Mouse (Mus musculus) embryo, embryonic 11.5 days (tissue): ENCODE measurements around the gene Ptch1.

Experiments
- DNase-seq: peaks from one replicate; pipeline ENCODE4 v3.0.0-alpha.2; 2012; ENCODE audit warnings: low read depth, low spot score

The Ptch1 gene

GRCm38 (mm10) chr13:63563781-63564625 is 9.4 kb downstream of the Ptch1 start:
- DNase-seq, result no peak

DNA sequence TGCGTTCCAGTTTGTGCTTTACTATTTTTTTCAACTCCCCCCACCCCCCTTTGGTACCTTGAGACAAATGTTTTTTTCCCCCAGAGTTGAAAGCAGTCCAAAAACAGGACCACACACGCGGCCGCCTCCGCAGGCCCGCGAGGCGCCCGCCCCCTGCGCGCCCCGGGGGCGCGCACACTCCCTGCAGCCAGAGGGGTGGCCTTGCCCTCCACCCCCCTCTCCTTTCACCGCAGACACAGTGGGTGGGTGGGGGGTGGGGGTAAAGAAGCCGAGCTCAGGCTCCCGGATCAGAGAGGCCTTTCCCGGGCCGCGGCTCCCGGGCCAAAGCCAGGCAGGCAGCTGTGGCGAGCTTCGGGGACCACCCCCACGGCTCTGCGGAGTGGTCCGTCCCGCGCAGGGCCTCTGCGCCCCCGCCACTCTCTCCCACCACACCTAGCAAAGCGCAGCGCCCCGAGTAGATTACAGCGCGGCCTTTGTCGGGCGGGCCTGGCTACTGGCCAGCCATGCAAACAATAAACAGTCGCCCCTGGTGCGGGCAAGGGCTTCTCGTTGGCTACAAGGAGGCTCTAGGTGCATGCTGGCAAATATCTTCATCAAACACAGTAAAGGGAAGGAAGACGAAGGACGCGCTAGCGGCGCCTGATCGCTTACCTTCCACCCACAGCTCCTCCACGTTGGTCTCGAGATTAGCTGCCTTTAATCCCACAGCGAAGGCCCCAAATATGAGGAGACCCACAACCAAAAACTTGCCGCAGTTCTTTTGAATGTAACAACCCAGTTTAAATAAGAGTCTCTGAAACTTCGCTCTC is 10.2 kb downstream of the Ptch1 start:
- DNase-seq, result no peak

DNA sequence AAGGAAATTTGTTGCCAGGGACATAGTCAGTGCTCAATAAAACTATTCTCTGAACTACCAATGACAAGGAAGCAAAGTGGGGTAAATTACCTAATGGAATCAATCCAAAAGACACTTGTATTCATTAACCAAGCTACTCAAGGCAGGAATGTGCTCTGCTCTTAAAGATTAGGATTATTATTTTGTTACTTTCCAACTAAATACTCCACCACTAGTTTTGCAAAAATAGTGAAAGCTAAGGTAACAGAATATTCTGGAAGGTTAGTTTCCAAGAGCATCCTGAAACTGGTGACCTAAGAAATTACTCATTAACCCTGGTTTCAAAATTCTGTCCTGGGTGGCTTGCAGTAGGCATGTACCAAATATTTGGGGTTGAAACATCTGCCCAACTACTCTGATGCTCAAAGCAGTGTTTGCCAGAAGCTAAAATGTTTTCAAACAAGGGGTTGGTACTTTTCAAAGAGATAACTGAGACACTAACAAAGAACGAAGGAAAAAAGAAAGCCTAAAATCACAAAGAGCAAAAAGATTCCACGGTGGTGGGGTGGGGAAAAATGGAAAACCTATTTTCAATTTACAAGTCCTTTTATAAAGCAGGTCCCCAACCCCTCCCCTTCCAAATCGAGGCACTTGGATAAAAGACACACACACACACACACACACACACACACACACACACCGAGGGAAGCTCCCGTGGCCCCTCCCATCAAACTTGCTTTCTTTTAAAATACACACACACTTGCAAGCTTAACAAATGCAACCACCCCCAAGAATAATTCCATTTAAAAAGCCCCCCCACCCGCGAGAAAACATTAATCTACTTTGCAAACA is 11.0 kb downstream of the Ptch1 start:
- DNase-seq, result no peak

DNA sequence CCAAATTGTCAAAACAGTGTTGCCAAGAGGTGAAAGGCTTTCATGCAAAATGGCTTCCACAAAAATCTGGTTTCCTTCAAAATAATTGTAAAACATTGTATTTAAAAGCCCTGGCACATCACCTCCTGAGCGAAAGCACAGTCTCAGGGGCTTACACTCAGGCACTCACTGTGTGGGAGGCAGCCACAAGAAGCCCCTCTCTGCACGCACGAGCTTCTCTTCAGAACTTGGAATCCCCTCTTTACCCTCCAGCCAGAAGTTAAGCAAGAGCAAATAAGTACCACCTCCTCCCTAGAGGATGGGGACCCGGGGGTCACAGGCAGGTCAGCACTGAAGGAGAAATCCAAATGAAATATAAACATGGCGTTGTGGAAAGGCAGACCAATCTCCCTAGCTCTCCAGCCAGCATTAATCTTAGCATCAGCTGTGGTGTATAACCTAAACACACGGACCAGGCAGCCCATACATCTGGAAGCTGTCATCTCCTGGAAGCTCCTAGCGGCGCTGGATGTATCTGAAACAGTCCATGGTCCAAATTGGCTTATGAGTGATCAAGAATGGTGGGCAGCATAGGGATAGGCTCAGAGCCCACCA is 15.0 kb downstream of the Ptch1 start:
- DNase-seq, result no peak

GRCm38 (mm10) chr13:63556431-63556830 is 17.0 kb downstream of the Ptch1 start:
- DNase-seq, result no peak

DNA sequence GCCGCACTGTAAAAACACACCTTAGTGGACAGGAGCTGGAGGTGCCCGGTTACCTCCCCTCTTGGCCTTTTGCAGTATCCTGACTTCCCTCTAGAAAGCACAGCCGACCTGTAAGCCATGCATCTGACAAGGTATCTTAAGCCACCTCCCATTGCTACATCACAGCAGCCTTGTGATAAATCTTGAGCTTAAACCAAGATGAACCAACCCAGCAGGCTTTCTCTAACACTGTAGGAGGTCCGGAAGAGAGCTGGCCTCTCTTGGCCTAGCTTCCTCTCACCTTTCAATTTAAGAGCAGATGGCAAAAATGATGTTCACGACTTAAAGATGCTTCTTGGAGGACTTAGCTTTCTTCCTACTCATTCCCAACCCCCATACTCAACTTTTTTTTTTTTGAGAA is 17.5 kb downstream of the Ptch1 start:
- DNase-seq, result no peak

- DNase-seq, result no peak
These were observed 18.8 kb downstream of the Ptch1 start for GRCm38 (mm10) chr13:63554569-63554968.

DNA sequence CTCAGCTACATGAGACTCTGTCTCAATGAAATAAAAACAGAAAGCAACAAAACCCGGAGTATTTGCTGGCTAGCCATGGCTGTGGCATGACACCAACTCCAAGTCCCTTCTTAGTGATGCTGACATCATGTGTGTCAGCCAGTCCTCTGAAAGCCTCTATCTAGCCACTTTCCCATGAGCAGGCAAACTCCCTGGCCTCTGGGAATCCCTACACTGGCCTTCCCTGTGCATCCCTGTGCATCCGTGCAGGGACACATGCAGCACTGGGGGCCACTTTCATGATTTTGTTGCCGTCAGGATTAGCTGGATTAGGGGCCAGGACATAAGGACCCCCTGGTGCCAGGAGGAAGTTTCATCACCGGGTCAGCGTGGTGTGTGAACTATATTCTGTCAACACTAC is 20.0 kb downstream of the Ptch1 start:
- DNase-seq, result no peak

GRCm38 (mm10) chr13:63552291-63552932 is 21.0 kb downstream of the Ptch1 start:
- no peak for DNase-seq

DNA sequence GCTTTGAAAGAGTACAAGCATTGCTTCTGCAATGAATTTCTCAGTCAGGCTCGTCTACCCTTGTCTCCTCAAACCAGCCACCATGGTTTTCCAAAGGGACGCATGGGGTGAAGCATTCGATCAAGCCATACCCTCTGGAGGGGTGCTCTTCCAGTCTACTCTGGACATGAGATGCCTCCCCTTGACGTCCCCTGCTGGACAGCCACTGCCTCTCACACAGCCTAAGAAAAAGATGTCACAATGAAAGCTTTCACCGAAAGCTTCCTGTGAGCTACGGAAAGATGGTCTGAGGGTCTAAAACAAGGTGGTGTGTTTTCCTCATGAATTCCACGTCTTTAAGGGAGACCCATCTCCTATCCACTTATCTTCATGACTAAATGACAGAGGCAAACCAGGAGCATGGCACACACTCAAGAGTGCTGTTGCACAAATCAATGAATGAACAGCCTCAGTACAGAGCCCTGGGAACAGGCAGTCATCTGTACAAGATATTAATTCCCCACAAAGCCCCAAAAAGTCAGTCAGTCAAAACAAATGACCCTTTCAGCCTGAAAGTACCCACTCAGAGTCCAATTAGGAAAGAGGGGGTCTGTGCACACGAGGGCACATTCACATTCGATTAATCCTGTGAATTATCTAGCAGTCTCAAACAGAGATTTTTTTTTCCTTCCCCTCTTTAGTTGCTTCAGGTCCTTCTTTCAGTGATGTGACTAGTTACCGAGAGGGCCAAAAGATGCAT is 21.7 kb downstream of the Ptch1 start:
- DNase-seq, result no peak

DNA sequence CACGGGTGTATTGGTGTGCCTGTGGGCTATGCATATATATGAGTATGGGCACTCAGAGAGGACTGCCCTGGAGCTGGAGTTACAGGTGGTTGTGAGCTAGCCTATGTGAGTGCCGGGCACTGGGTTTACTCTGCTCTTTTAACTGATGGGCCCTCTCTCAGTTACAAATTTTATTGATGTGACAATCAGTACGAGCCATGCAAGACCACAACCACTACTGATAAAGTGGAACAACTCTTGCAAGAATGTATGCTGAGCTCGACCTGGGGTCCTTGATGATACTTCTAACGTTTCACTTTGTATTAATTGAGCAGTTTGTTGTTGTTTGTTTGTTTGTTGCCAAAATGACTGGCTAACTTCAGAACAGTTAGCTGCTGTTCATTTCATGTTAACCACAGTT is 23.0 kb downstream of the Ptch1 start:
- no peak for DNase-seq

DNA sequence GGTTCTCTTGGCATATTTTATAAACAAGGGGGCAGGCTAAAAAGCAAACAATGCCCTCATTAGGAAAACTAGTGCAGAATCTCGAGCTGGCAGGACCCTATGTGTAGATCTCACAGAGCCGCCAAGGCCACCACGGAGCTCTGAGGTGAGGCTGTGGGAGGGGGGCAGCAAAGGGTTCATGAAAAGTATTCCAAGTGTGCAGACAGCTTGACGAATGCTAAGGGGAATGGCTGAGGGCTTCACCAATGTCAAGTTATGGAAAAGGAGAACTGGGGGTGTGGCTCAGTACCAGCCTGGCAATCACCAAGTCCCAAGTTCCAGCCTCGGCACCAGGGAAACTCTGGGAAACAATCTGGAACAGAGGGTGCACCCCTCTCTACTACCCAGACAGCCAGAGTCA is 24.2 kb downstream of the Ptch1 start:
- DNase-seq, result no peak

DNA sequence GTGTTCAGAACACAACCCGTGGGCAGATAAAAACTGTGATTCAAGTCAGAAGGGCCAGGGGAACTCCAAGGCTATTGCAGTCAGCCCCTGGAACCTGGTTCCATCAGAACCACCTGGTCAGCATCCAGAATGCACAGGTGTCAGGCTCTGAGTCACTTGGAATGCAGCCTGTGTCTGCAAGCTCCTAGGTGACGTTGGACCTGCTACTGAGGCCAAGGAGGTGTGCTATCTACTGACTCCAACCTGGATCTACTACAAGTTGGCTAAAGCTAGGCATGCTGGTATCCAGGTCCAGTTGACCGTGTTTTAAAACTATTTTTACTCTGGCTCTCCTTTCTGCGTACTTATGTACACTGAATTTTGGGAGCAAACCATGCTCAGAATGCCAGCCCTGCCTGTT is 24.8 kb downstream of the Ptch1 start:
- DNase-seq, result no peak

DNA sequence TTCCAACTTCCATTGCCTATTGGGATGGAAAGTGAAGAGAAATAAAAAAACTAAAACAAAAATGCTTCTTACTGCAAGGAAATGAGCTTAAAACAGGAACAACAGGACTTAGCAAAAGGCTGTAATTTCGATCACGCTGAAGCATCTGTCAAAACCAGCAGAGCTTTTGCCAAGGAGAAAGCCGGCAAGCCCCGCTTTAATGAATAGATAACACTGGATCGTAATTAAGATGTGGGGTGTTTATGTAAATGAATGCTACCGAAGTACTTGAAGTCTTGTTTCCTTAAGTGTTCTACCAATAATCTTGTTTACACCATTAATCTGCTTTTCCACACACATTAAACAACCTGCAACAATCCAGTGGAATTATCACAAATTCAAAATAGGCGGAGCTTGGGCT is 28.1 kb downstream of the Ptch1 start:
- DNase-seq, result no peak

- no peak for DNase-seq
These were observed 28.5 kb downstream of the Ptch1 start for GRCm38 (mm10) chr13:63544967-63545253.

GRCm38 (mm10) chr13:63544119-63544966 is 29.1 kb downstream of the Ptch1 start:
- no peak for DNase-seq

- DNase-seq, result no peak
These were observed 29.9 kb downstream of the Ptch1 start for GRCm38 (mm10) chr13:63543459-63543858.

- no peak for DNase-seq
These were observed 30.5 kb downstream of the Ptch1 start for GRCm38 (mm10) chr13:63542796-63543384.

DNA sequence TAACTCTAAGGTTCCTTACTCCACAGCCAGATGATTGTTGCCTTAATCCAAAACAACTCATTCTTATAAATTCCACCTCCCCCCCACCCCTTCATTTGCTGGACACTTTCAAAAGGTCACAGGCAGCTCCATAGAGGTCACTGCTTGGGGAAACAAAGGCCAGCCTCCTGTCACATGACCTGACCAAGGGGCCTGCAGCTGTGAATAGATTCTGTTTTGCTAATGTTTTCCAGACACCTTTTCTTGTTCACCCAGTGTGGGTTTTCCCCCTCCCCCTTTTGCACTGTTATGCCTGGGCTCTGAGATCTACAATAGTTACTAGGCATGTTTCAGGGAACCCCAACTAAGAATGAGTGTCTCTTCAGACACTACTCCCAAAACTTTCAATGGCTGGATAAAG is 31.9 kb downstream of the Ptch1 start:
- no peak for DNase-seq
